Comparison of ENCODE assay signal across 8 mouse cellular contexts in the genomic region with DNA sequence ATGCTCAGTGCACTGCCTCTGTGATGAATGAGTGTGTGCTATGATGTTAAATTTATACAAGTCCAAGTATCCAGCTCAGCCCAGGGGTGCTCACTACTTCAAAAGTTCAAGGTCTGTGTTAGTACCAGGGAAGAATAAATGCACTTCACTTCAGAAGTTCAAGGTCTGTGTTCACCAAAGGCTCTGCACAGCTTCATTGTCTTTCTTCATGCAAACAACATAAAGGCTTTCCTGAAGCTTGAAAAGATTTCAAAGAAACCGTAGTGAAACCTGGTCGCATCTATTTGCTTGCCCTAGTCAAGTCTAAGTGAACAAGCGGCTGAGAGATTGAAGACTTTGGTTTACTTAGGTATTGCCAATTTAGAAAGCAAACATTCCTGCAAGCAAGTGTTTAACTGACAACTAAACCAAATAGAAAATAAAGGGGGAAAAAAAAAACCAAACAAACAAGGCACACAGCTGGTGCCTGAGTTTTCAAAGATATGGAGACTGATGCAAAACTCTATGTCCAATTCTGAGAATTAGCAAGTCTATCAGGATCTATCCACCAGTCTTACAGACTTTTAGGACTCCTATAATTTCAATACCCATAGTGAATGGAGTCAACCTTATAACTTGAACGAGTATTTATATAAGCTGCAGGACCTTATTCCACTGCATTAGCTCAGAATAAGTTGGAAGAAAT. TPM values are rescaled to one million over a fixed set of nuclear protein-coding genes. Genes with fewer than 3 reads are reported as not detected.
DNase-seq lines count a peak whose midpoint lies in the region; ATAC-seq lines count a peak whose summit lies in the region.

No protein-coding gene starts in this region.

- ATAC-seq in liver, embryonic 12.5 days: no peak

- DNase-seq in adrenal gland, adult 2 months: peak; percentile 27
- no peak for DNase-seq in adrenal gland, postnatal 36 days
- peak; percentile 61 for DNase-seq in thymus, postnatal 0 days (ENCODE audit: low spot score)
- DNase-seq in thymus, postnatal 36 days: no peak
- DNase-seq in thymus, postnatal 4 days: peak; percentile 27
- no peak for DNase-seq in kidney, adult 11 months
- no peak for DNase-seq in embryo, embryonic 10.5 days (ENCODE audit: low spot score)

- WGBS in liver, embryonic 12.5 days (ENCODE audit: insufficient replicate concordance): 53% methylated on average over 4 of the region's 4 CpGs

- peak overlapping the region; percentile 99 for H3K9ac ChIP-seq in liver, embryonic 12.5 days

- peak overlapping the region; percentile 76 for H3K4me2 ChIP-seq in liver, embryonic 12.5 days

- peak overlapping the region; percentile 91 for H3K27ac ChIP-seq in liver, embryonic 12.5 days

- H3K27me3 ChIP-seq in liver, embryonic 12.5 days (replicated peaks): no peaks in the 10 kb centered on the region

- H3K9me3 ChIP-seq in liver, embryonic 12.5 days (replicated peaks): no peaks in the 10 kb centered on the region

- H3K36me3 ChIP-seq in liver, embryonic 12.5 days: peaks cover 13% of the 10 kb centered on the region; the same call in 1 of the 2 replicates

- H3K4me1 ChIP-seq in liver, embryonic 12.5 days: peaks cover 67% of the 10 kb centered on the region

- peak overlapping the region; percentile 96 for H3K4me3 ChIP-seq in liver, embryonic 12.5 days

RNA-seq across cellular contexts. Expression of a gene that starts 1.4 kb away (rescaled TPM):
- 10 to 100 TPM; 46.3 to 64.1 TPM for total RNA-seq in adrenal gland, adult 2 months (2021)
- 16.9 and 22.6 TPM in 2 replicates for polyA plus RNA-seq in adrenal gland, adult 2 months (2012; rRNA removed)
- 10 to 100 TPM; 44.1 to 60.7 TPM for total RNA-seq in adrenal gland, postnatal 36 days (2021)
- polyA plus RNA-seq in thymus, postnatal 0 days (2015; fragmentation: Nextera tagmentation; extraction: Ambion mirVana): 104 and 126 TPM in 2 replicates
- polyA plus RNA-seq in liver, embryonic 12.5 days (2016; fragmentation: Nextera tagmentation; extraction: Ambion mirVana): 46.0 and 48.3 TPM in 2 replicates

Comparison
In these comparisons a context has a peak if more than half of its experiments do, and no peak if none do; other contexts are left out.
1. DNase-seq: peak in adrenal gland, adult 2 months (single experiment), thymus, postnatal 0 days (single experiment) and thymus, postnatal 4 days (single experiment); none in adrenal gland, postnatal 36 days (0 of 2), thymus, postnatal 36 days (0 of 2), kidney, adult 11 months (single experiment) and embryo, embryonic 10.5 days (single experiment).